Mouse (Mus musculus): ENCODE measurements around the gene Cdh13. TPM values are rescaled to one million over a fixed set of nuclear protein-coding genes. Genes with fewer than 3 reads are reported as not detected.

The Cdh13 gene
- polyA plus RNA-seq, 1 experiment from 2014 or later: 159 TPM

GRCm38 (mm10) chr8:118538816-118539558, 255.5 kb downstream of the Cdh13 start:
- Histone ChIP-seq H3K4me2 (ENCODE audit: low read length) (no peak overlapping the region), H3K36me3 (ENCODE audit: control insufficient read depth, insufficient read depth, low read length) (no peaks in the 10 kb centered on the region), H3K4me1 (ENCODE audit: control insufficient read depth, insufficient read depth, low read length) (peaks cover 9% of the 10 kb centered on the region; the same call in 1 of the 2 replicates), H3K9me3 (replicated peaks; ENCODE audit: control insufficient read depth, low read length, poor library complexity, severe bottlenecking) (no peaks in the 10 kb centered on the region), H3K27ac (ENCODE audit: low read length) (no peak overlapping the region), H3K4me3 (ENCODE audit: low read depth, low read length) (no peak overlapping the region), H3K9ac (ENCODE audit: low read depth, low read length) (no peak overlapping the region), H3K27me3 (ENCODE audit: control insufficient read depth, insufficient read depth, low read depth, low read length) (no peaks in the 10 kb centered on the region)
- ATAC-seq: no peak
- WGBS: 52% methylated on average over 8 of the region's 8 CpGs

- H3K27ac ChIP-seq (ENCODE audit: low read length): no peak overlapping the region
- 14% methylated on average over 5 of the region's 5 CpGs for WGBS
These were observed 256.0 kb downstream of the Cdh13 start for GRCm38 (mm10) chr8:118539559-118539819.

DNA sequence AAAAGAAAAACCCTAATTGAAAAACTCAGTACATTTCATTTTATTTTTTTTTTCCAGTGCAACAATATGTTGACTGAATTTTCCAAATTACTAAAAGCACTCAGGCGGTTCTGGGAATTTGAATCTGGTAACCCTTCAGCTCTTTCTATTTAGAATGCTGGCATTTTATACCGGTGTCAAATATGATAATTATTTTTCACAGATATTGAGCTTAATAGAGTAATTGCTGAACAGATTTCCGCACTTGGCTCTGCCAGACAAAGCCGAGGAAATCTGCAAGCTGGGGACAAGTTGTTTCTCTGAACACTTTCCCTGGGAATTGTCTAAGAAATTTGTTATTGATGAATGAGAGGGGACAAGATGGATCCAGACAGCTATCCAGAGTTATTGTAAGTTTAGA, 256.4 kb downstream of the Cdh13 start:
- WGBS: 42% methylated on average over 4 of the region's 4 CpGs
- no peak overlapping the region for H3K9ac ChIP-seq (ENCODE audit: low read depth, low read length)
- H3K4me1 ChIP-seq (ENCODE audit: control insufficient read depth, insufficient read depth, low read length): peaks cover 9% of the 10 kb centered on the region; the same call in 1 of the 2 replicates
- no peaks in the 10 kb centered on the region for H3K36me3 ChIP-seq (ENCODE audit: control insufficient read depth, insufficient read depth, low read length)
- H3K27me3 ChIP-seq (ENCODE audit: control insufficient read depth, insufficient read depth, low read depth, low read length): no peaks in the 10 kb centered on the region
- no peak overlapping the region for H3K4me3 ChIP-seq (ENCODE audit: low read depth, low read length)
- no peak for ATAC-seq
- H3K9me3 ChIP-seq (replicated peaks; ENCODE audit: control insufficient read depth, low read length, poor library complexity, severe bottlenecking): no peaks in the 10 kb centered on the region
- no peak overlapping the region for H3K27ac ChIP-seq (ENCODE audit: low read length)
- H3K4me2 ChIP-seq (ENCODE audit: low read length): no peak overlapping the region

More at GRCm38 (mm10) chr8:118539559-118539819, 256.0 kb downstream of the Cdh13 start:
- Histone ChIP-seq H3K9ac (ENCODE audit: low read depth, low read length) (no peak overlapping the region), H3K36me3 (ENCODE audit: control insufficient read depth, insufficient read depth, low read length) (no peaks in the 10 kb centered on the region), H3K9me3 (replicated peaks; ENCODE audit: control insufficient read depth, low read length, poor library complexity, severe bottlenecking) (no peaks in the 10 kb centered on the region), H3K27me3 (ENCODE audit: control insufficient read depth, insufficient read depth, low read depth, low read length) (no peaks in the 10 kb centered on the region), H3K4me3 (ENCODE audit: low read depth, low read length) (no peak overlapping the region), H3K4me2 (ENCODE audit: low read length) (no peak overlapping the region), H3K4me1 (ENCODE audit: control insufficient read depth, insufficient read depth, low read length) (peaks cover 9% of the 10 kb centered on the region; the same call in 1 of the 2 replicates)
- ATAC-seq: no peak

GRCm38 (mm10) chr8:118552397-118552796, 268.9 kb downstream of the Cdh13 start:
- 0 out of 2 replicates have a peak overlapping the region, but pooled peaks have one; percentile 40 for H3K27ac ChIP-seq (ENCODE audit: low read length)
- H3K27me3 ChIP-seq (ENCODE audit: control insufficient read depth, insufficient read depth, low read depth, low read length): no peaks in the 10 kb centered on the region
- H3K36me3 ChIP-seq (ENCODE audit: control insufficient read depth, insufficient read depth, low read length): no peaks in the 10 kb centered on the region
- no peak overlapping the region for H3K4me2 ChIP-seq (ENCODE audit: low read length)
- no peak for ATAC-seq
- no peak overlapping the region for H3K9ac ChIP-seq (ENCODE audit: low read depth, low read length)
- WGBS: 41% methylated on average over 14 of the region's 14 CpGs
- H3K9me3 ChIP-seq (replicated peaks; ENCODE audit: control insufficient read depth, low read length, poor library complexity, severe bottlenecking): no peaks in the 10 kb centered on the region
- peaks cover 13% of the 10 kb centered on the region for H3K4me1 ChIP-seq (ENCODE audit: control insufficient read depth, insufficient read depth, low read length)
- no peak overlapping the region for H3K4me3 ChIP-seq (ENCODE audit: low read depth, low read length)

- Histone ChIP-seq H3K27me3 (ENCODE audit: control insufficient read depth, insufficient read depth, low read depth, low read length) (no peaks in the 10 kb centered on the region), H3K36me3 (ENCODE audit: control insufficient read depth, insufficient read depth, low read length) (no peaks in the 10 kb centered on the region), H3K9me3 (replicated peaks; ENCODE audit: control insufficient read depth, low read length, poor library complexity, severe bottlenecking) (no peaks in the 10 kb centered on the region), H3K27ac (ENCODE audit: low read length) (0 out of 2 replicates have a peak overlapping the region, but pooled peaks have one; percentile 40), H3K9ac (ENCODE audit: low read depth, low read length) (no peak overlapping the region), H3K4me3 (ENCODE audit: low read depth, low read length) (no peak overlapping the region), H3K4me1 (ENCODE audit: control insufficient read depth, insufficient read depth, low read length) (peaks cover 13% of the 10 kb centered on the region), H3K4me2 (ENCODE audit: low read length) (no peak overlapping the region)
- WGBS: 38% methylated on average over 4 of the region's 4 CpGs
- ATAC-seq: no peak
These were observed 269.3 kb downstream of the Cdh13 start for GRCm38 (mm10) chr8:118552842-118553241.

GRCm38 (mm10) chr8:118564024-118564423, 280.5 kb downstream of the Cdh13 start:
- no peaks in the 10 kb centered on the region for H3K36me3 ChIP-seq (ENCODE audit: control insufficient read depth, insufficient read depth, low read length)
- no peaks in the 10 kb centered on the region for H3K27me3 ChIP-seq (ENCODE audit: control insufficient read depth, insufficient read depth, low read depth, low read length)
- 81% methylated on average over 6 of the region's 6 CpGs for WGBS
- no peak overlapping the region for H3K4me2 ChIP-seq (ENCODE audit: low read length)
- H3K27ac ChIP-seq (ENCODE audit: low read length): no peak overlapping the region
- H3K4me1 ChIP-seq (ENCODE audit: control insufficient read depth, insufficient read depth, low read length): no peaks in the 10 kb centered on the region
- ATAC-seq: no peak
- H3K9ac ChIP-seq (ENCODE audit: low read depth, low read length): no peak overlapping the region
- no peak overlapping the region for H3K4me3 ChIP-seq (ENCODE audit: low read depth, low read length)
- H3K9me3 ChIP-seq (replicated peaks; ENCODE audit: control insufficient read depth, low read length, poor library complexity, severe bottlenecking): no peaks in the 10 kb centered on the region

DNA sequence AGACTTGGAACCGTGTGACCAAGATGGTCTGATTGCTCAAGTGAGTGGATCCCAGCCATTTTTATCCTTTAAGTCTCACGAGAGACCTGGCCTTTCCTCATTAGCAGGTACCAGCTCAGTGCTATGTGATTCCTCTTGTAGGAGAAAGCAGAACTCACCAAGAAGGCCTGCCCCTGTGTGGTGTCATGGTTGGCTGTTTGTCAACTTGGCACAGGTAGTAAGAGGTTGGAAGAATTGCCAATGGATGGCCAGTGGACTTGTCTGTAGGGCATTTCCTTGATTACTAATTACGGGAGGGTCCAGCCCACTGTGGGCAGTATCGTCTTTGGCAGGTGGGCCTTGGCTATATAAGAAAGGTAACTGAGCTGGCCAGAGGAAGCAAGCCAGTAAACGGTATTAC, 281.7 kb downstream of the Cdh13 start:
- Histone ChIP-seq H3K4me2 (ENCODE audit: low read length) (no peak overlapping the region), H3K9me3 (replicated peaks; ENCODE audit: control insufficient read depth, low read length, poor library complexity, severe bottlenecking) (no peaks in the 10 kb centered on the region), H3K9ac (ENCODE audit: low read depth, low read length) (no peak overlapping the region), H3K4me3 (ENCODE audit: low read depth, low read length) (no peak overlapping the region), H3K27ac (ENCODE audit: low read length) (no peak overlapping the region), H3K27me3 (ENCODE audit: control insufficient read depth, insufficient read depth, low read depth, low read length) (no peaks in the 10 kb centered on the region), H3K36me3 (ENCODE audit: control insufficient read depth, insufficient read depth, low read length) (no peaks in the 10 kb centered on the region), H3K4me1 (ENCODE audit: control insufficient read depth, insufficient read depth, low read length) (no peaks in the 10 kb centered on the region; the same call in 1 of the 2 replicates)
- 93% methylated on average over 5 of the region's 5 CpGs for WGBS
- no peak for ATAC-seq

DNA sequence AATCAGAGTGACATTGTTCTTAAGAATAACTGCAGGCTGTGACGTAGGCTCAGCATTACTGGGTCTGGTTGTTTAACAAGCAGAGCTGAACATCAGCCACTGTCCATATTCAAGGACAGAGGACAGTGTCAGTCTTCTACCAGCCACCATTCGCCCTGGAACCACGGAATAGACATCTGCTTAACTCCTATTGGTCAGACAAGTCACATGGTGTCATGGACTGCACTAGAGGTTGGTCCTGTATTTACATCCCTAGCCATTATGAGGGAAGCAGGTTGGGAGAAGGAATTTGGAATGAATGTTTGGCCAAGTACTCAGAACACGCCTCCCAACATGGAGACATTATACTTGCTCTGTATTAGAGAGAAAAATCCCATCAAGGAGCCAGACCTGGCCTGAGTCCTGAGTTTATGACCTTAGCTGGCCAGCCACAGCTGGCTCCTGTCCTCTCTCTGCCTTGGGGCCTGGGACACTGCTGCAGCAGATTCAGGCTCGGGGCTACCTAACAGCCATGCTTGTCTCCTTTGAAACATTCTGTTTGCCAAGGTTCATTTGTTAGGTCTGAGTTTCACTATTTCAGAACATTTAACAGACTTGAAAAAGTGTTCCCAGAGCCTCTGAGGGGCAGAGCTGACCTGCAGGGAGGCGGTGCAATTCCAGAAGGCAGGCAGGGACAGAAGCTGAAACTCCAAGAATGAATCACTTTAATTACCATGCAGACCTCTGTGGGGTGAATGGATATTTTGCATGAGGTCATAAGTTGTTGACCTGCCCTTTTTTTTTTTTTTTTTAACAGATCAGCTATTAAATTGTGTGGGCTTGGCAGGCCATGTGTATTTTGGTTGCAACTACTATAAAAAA, 282.6 kb downstream of the Cdh13 start:
- no peak for ATAC-seq
- no peak overlapping the region for H3K4me3 ChIP-seq (ENCODE audit: low read depth, low read length)
- no peaks in the 10 kb centered on the region for H3K27me3 ChIP-seq (ENCODE audit: control insufficient read depth, insufficient read depth, low read depth, low read length)
- 79% methylated on average over 6 of the region's 6 CpGs for WGBS
- no peak overlapping the region for H3K4me2 ChIP-seq (ENCODE audit: low read length)
- no peaks in the 10 kb centered on the region for H3K36me3 ChIP-seq (ENCODE audit: control insufficient read depth, insufficient read depth, low read length)
- H3K9ac ChIP-seq (ENCODE audit: low read depth, low read length): no peak overlapping the region
- no peak overlapping the region for H3K27ac ChIP-seq (ENCODE audit: low read length)
- H3K9me3 ChIP-seq (replicated peaks; ENCODE audit: control insufficient read depth, low read length, poor library complexity, severe bottlenecking): no peaks in the 10 kb centered on the region
- no peaks in the 10 kb centered on the region; the same call in 1 of the 2 replicates for H3K4me1 ChIP-seq (ENCODE audit: control insufficient read depth, insufficient read depth, low read length)

GRCm38 (mm10) chr8:118569366-118569765, 285.8 kb downstream of the Cdh13 start:
- no peaks in the 10 kb centered on the region for H3K27me3 ChIP-seq (ENCODE audit: control insufficient read depth, insufficient read depth, low read depth, low read length)
- no peak for ATAC-seq
- no peak overlapping the region for H3K4me3 ChIP-seq (ENCODE audit: low read depth, low read length)
- no peaks in the 10 kb centered on the region for H3K9me3 ChIP-seq (replicated peaks; ENCODE audit: control insufficient read depth, low read length, poor library complexity, severe bottlenecking)
- no peak overlapping the region for H3K27ac ChIP-seq (ENCODE audit: low read length)
- H3K36me3 ChIP-seq (ENCODE audit: control insufficient read depth, insufficient read depth, low read length): no peaks in the 10 kb centered on the region
- no peak overlapping the region for H3K9ac ChIP-seq (ENCODE audit: low read depth, low read length)
- no peak overlapping the region for H3K4me2 ChIP-seq (ENCODE audit: low read length)
- no peaks in the 10 kb centered on the region; the same call in 1 of the 2 replicates for H3K4me1 ChIP-seq (ENCODE audit: control insufficient read depth, insufficient read depth, low read length)
- WGBS: 63% methylated on average over 8 of the region's 8 CpGs

Measured in midbrain, embryonic 16.5 days (tissue).